In the genomic region with DNA sequence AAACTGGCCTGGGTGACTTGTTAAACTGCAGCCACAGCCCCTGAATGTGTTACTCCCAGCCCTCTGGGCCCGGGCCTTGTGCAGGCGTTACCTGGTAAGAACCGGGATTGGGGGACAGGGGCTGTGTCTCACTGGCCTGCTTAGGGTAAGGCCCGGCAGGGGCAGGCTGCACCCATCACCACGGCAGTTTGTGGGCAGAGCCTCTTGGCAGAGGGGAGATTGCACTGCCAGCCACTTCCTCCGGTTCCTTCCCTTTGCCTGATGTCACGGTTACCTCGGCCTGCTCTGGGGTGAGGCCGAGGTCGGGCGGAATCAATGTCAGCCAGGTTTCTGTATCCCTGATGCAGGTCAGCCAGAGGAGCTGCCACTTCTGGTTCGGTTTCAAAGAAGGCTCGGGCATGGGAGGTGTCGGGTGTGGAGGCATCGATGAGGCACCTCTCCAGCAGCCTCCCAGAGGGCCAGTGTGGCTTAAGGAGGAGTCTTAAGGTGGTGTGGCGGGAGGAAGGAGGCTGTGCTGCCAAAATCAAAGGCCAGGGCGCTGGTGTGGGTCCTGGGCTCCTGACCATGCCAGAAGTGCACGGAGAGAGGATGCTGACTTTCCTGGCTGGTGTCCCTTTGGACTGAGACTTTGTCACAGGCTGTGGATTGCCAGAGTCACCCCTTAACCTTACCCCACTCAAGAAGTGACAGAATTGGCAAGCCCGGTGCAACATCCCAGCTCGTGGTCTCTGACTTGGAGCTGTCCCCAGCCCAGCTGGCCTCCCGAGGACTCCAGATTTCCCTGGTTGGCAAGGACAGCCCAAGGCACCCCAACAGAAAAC, we compare ENCODE assay signal across 9 mouse cellular contexts. TPM values are rescaled to one million over a fixed set of nuclear protein-coding genes. Genes with fewer than 3 reads are reported as not detected.
DNase-seq lines count a peak whose midpoint lies in the region; ATAC-seq and TF ChIP-seq lines count a peak whose summit lies in the region.
"Had no signal": no experiment of that assay in that cellular context is flagged by ENCODE, and none has a peak within 500 bp of the region (broad histone marks: within the 10 kb centered on the region; RNA-seq: fewer than 3 reads in every experiment).

No protein-coding gene starts in this region.

- peak; percentile 14 to 32 for DNase-seq in spleen, postnatal 10 days (ENCODE audit: low spot score in 2 of 2)
- no peak for DNase-seq in spleen, postnatal 36 days (ENCODE audit: low spot score in 2 of 2)
- DNase-seq in gastrocnemius, adult 2 months = peak; percentile 78
- DNase-seq in kidney, adult 9 months = peak; percentile 34
- DNase-seq in frontal cortex, postnatal 36 days (ENCODE audit: low spot score in 2 of 2) = no peak
- no peak for DNase-seq in frontal cortex, postnatal 25 days (ENCODE audit: low spot score in 2 of 2)
- no peak for DNase-seq in right cerebral cortex, postnatal 14 days

- H3K36me3 ChIP-seq in neural tube, embryonic 15.5 days = peaks cover 27% of the 10 kb centered on the region

- intact Hi-C loops in gastrocnemius, adult 2 months (cut with DNase I) = no loop called here

- H3K9me3 ChIP-seq in neural tube, embryonic 15.5 days (replicated peaks) = no peaks in the 10 kb centered on the region
- H3K9me3 ChIP-seq: hindbrain, embryonic 15.5 days had no signal

- peaks cover 18% of the 10 kb centered on the region for H3K4me1 ChIP-seq in neural tube, embryonic 15.5 days

- 71% methylated on average over 21 of the region's 21 CpGs for WGBS in neural tube, embryonic 15.5 days

- H3K4me3 ChIP-seq in gastrocnemius, adult 2 months = no peak overlapping the region; the same call in 1 of the 2 replicates
- no peak overlapping the region for H3K4me3 ChIP-seq in neural tube, embryonic 15.5 days (replicated peaks)
- H3K4me3 ChIP-seq: hindbrain, embryonic 15.5 days had no signal

- no peak overlapping the region for H3K4me2 ChIP-seq in neural tube, embryonic 15.5 days
- H3K4me2 ChIP-seq: hindbrain, embryonic 15.5 days had no signal

- no peak overlapping the region for H3K9ac ChIP-seq in neural tube, embryonic 15.5 days (replicated peaks)
- H3K9ac ChIP-seq: hindbrain, embryonic 15.5 days had no signal

- no peaks in the 10 kb centered on the region for H3K27me3 ChIP-seq in neural tube, embryonic 15.5 days (replicated peaks)
- H3K27me3 ChIP-seq: hindbrain, embryonic 15.5 days had no signal

- ATAC-seq in neural tube, embryonic 15.5 days (ENCODE audit: low FRiP score) = no peak

- no peak for TF ChIP-seq CTCF in gastrocnemius, adult 2 months (IDR thresholded peaks at IDR 0.05)

- peak overlapping the region; percentile 57 for H3K27ac ChIP-seq in gastrocnemius, adult 2 months
- H3K27ac ChIP-seq in neural tube, embryonic 15.5 days (replicated peaks) = 0 out of 2 replicates have a peak overlapping the region, but pooled peaks have one; percentile 37
- H3K27ac ChIP-seq: hindbrain, embryonic 15.5 days had no signal

RNA-seq across cellular contexts. Expression of gene Jdp2, which starts 31.0 kb away (rescaled TPM):
- total RNA-seq in gastrocnemius, adult 2 months (2021) = 1 to 10 TPM; 3.9 to 8.8 TPM
- 0.68 and 0.69 TPM in 2 replicates for polyA plus RNA-seq in neural tube, embryonic 15.5 days (2015; fragmentation: Nextera tagmentation; extraction: Ambion mirVana)

RNA-seq across cellular contexts. Expression of gene Batf, which starts 56.6 kb away (rescaled TPM):
- under 1 TPM in 1 of 2 experiments, not detected in 1; 0.33 TPM for total RNA-seq in gastrocnemius, adult 2 months (2021)
- polyA plus RNA-seq in neural tube, embryonic 15.5 days (2015; fragmentation: Nextera tagmentation; extraction: Ambion mirVana) = 0.44 and 2.9 TPM in 2 replicates

Comparison
In these comparisons a context has a peak if more than half of its experiments do, and no peak if none do; other contexts are left out.
1. DNase-seq: peak in spleen, postnatal 10 days (2 of 2), gastrocnemius, adult 2 months (single experiment) and kidney, adult 9 months (single experiment); none in spleen, postnatal 36 days (0 of 2), frontal cortex, postnatal 36 days (0 of 2), frontal cortex, postnatal 25 days (0 of 2) and right cerebral cortex, postnatal 14 days (single experiment).